Mouse (Mus musculus): Measurements from ENCODE around the gene Fgfr2.
A peak's percentile ranks its signal among the peaks of the same experiment; 100 is the strongest.

Fgfr2 gene

GRCm38 (mm10) chr7:132799119-132800016 lies 323.8 kb downstream of the Fgfr2 start:
- H3K36me3 ChIP-seq (ENCODE audit: control insufficient read depth, insufficient read depth, low read length, poor library complexity, severe bottlenecking): no peaks in the 10 kb centered on the region
- no peaks in the 10 kb centered on the region for H3K27me3 ChIP-seq (ENCODE audit: control insufficient read depth, insufficient read depth, low read length, poor library complexity, severe bottlenecking)

GRCm38 (mm10) chr7:132795141-132795540 lies 328.0 kb downstream of the Fgfr2 start:
- no peak for DNase-seq (ENCODE audit: low read depth, low spot score)
- Histone ChIP-seq H3K36me3 (ENCODE audit: control insufficient read depth, insufficient read depth, low read length, poor library complexity, severe bottlenecking) (no peaks in the 10 kb centered on the region), H3K27me3 (ENCODE audit: control insufficient read depth, insufficient read depth, low read length, poor library complexity, severe bottlenecking) (no peaks in the 10 kb centered on the region)

More at GRCm38 (mm10) chr7:132799119-132800016, 323.8 kb downstream of the Fgfr2 start:
- no peak for DNase-seq (ENCODE audit: low read depth, low spot score)

- Histone ChIP-seq H3K36me3 (ENCODE audit: control insufficient read depth, insufficient read depth, low read length, poor library complexity, severe bottlenecking) (no peaks in the 10 kb centered on the region), H3K27me3 (ENCODE audit: control insufficient read depth, insufficient read depth, low read length, poor library complexity, severe bottlenecking) (no peaks in the 10 kb centered on the region)
- DNase-seq (ENCODE audit: low read depth, low spot score): no peak
These were observed 329.7 kb downstream of the Fgfr2 start for GRCm38 (mm10) chr7:132793467-132793866.

GRCm38 (mm10) chr7:132790447-132791219 lies 332.5 kb downstream of the Fgfr2 start:
- DNase-seq (ENCODE audit: low read depth, low spot score): no peak
- H3K36me3 ChIP-seq (ENCODE audit: control insufficient read depth, insufficient read depth, low read length, poor library complexity, severe bottlenecking): no peaks in the 10 kb centered on the region
- no peaks in the 10 kb centered on the region for H3K27me3 ChIP-seq (ENCODE audit: control insufficient read depth, insufficient read depth, low read length, poor library complexity, severe bottlenecking)

- DNase-seq (ENCODE audit: low read depth, low spot score): no peak
- no peaks in the 10 kb centered on the region for H3K27me3 ChIP-seq (ENCODE audit: control insufficient read depth, insufficient read depth, low read length, poor library complexity, severe bottlenecking)
- H3K36me3 ChIP-seq (ENCODE audit: control insufficient read depth, insufficient read depth, low read length, poor library complexity, severe bottlenecking): no peaks in the 10 kb centered on the region
These were observed 334.3 kb downstream of the Fgfr2 start for GRCm38 (mm10) chr7:132788826-132789225.

GRCm38 (mm10) chr7:132787496-132788190 lies 335.5 kb downstream of the Fgfr2 start:
- peak; percentile 25 for DNase-seq (ENCODE audit: low read depth, low spot score)
- Histone ChIP-seq H3K36me3 (ENCODE audit: control insufficient read depth, insufficient read depth, low read length, poor library complexity, severe bottlenecking) (no peaks in the 10 kb centered on the region), H3K27me3 (ENCODE audit: control insufficient read depth, insufficient read depth, low read length, poor library complexity, severe bottlenecking) (no peaks in the 10 kb centered on the region)

GRCm38 (mm10) chr7:132787022-132787421 lies 336.1 kb downstream of the Fgfr2 start:
- no peaks in the 10 kb centered on the region for H3K36me3 ChIP-seq (ENCODE audit: control insufficient read depth, insufficient read depth, low read length, poor library complexity, severe bottlenecking)
- DNase-seq (ENCODE audit: low read depth, low spot score): no peak
- no peaks in the 10 kb centered on the region for H3K27me3 ChIP-seq (ENCODE audit: control insufficient read depth, insufficient read depth, low read length, poor library complexity, severe bottlenecking)

GRCm38 (mm10) chr7:132786522-132786921 lies 336.6 kb downstream of the Fgfr2 start:
- Histone ChIP-seq H3K36me3 (ENCODE audit: control insufficient read depth, insufficient read depth, low read length, poor library complexity, severe bottlenecking) (no peaks in the 10 kb centered on the region), H3K27me3 (ENCODE audit: control insufficient read depth, insufficient read depth, low read length, poor library complexity, severe bottlenecking) (no peaks in the 10 kb centered on the region)
- DNase-seq (ENCODE audit: low read depth, low spot score): no peak

- H3K27me3 ChIP-seq (ENCODE audit: control insufficient read depth, insufficient read depth, low read length, poor library complexity, severe bottlenecking): no peaks in the 10 kb centered on the region
- DNase-seq (ENCODE audit: low read depth, low spot score): peak; percentile 17
These were observed 337.1 kb downstream of the Fgfr2 start for GRCm38 (mm10) chr7:132786011-132786410.

GRCm38 (mm10) chr7:132784101-132784500 lies 339.0 kb downstream of the Fgfr2 start:
- no peak for DNase-seq (ENCODE audit: low read depth, low spot score)
- no peaks in the 10 kb centered on the region for H3K36me3 ChIP-seq (ENCODE audit: control insufficient read depth, insufficient read depth, low read length, poor library complexity, severe bottlenecking)
- no peaks in the 10 kb centered on the region for H3K27me3 ChIP-seq (ENCODE audit: control insufficient read depth, insufficient read depth, low read length, poor library complexity, severe bottlenecking)

More at GRCm38 (mm10) chr7:132786011-132786410, 337.1 kb downstream of the Fgfr2 start:
- no peaks in the 10 kb centered on the region for H3K36me3 ChIP-seq (ENCODE audit: control insufficient read depth, insufficient read depth, low read length, poor library complexity, severe bottlenecking)

GRCm38 (mm10) chr7:132781850-132782249 lies 341.3 kb downstream of the Fgfr2 start:
- DNase-seq (ENCODE audit: low read depth, low spot score): no peak
- H3K27me3 ChIP-seq (ENCODE audit: control insufficient read depth, insufficient read depth, low read length, poor library complexity, severe bottlenecking): no peaks in the 10 kb centered on the region
- peaks cover 2% of the 10 kb centered on the region; the same call in 1 of the 2 replicates for H3K36me3 ChIP-seq (ENCODE audit: control insufficient read depth, insufficient read depth, low read length, poor library complexity, severe bottlenecking)

- Histone ChIP-seq H3K36me3 (ENCODE audit: control insufficient read depth, insufficient read depth, low read length, poor library complexity, severe bottlenecking) (peaks cover 2% of the 10 kb centered on the region; the same call in 1 of the 2 replicates), H3K27me3 (ENCODE audit: control insufficient read depth, insufficient read depth, low read length, poor library complexity, severe bottlenecking) (no peaks in the 10 kb centered on the region)
- DNase-seq (ENCODE audit: low read depth, low spot score): no peak
These were observed 341.9 kb downstream of the Fgfr2 start for GRCm38 (mm10) chr7:132781130-132781814.

GRCm38 (mm10) chr7:132780611-132781010 lies 342.5 kb downstream of the Fgfr2 start:
- DNase-seq (ENCODE audit: low read depth, low spot score): no peak
- Histone ChIP-seq H3K36me3 (ENCODE audit: control insufficient read depth, insufficient read depth, low read length, poor library complexity, severe bottlenecking) (peaks cover 6% of the 10 kb centered on the region), H3K27me3 (ENCODE audit: control insufficient read depth, insufficient read depth, low read length, poor library complexity, severe bottlenecking) (no peaks in the 10 kb centered on the region)

- Histone ChIP-seq H3K27me3 (ENCODE audit: control insufficient read depth, insufficient read depth, low read length, poor library complexity, severe bottlenecking) (no peaks in the 10 kb centered on the region), H3K36me3 (ENCODE audit: control insufficient read depth, insufficient read depth, low read length, poor library complexity, severe bottlenecking) (peaks cover 7% of the 10 kb centered on the region)
- no peak for DNase-seq (ENCODE audit: low read depth, low spot score)
These were observed 344.5 kb downstream of the Fgfr2 start for GRCm38 (mm10) chr7:132778630-132779029.
